Mouse (Mus musculus) testis, adult 2 months (tissue): Measurements from ENCODE around the gene Cux2.

Source experiments
- CTCF ChIP-seq: fragments of 200-500 bp; IDR thresholded peaks from 2 replicates; pipeline ENCODE4 v1.5.1; 2012; ENCODE audit warnings: low read depth, mild to moderate bottlenecking, inconsistent platforms, low read length, moderate library complexity; ENCODE audit not compliant: control insufficient read depth, insufficient read depth, insufficient replicate concordance
- POLR2A ChIP-seq: fragments of 200-500 bp; IDR thresholded peaks from 2 replicates; pipeline ENCODE4 v1.6.1; 2012; ENCODE audit warnings: low read depth, mild to moderate bottlenecking, inconsistent platforms, low read length, moderate library complexity; ENCODE audit not compliant: control insufficient read depth

DNA sequence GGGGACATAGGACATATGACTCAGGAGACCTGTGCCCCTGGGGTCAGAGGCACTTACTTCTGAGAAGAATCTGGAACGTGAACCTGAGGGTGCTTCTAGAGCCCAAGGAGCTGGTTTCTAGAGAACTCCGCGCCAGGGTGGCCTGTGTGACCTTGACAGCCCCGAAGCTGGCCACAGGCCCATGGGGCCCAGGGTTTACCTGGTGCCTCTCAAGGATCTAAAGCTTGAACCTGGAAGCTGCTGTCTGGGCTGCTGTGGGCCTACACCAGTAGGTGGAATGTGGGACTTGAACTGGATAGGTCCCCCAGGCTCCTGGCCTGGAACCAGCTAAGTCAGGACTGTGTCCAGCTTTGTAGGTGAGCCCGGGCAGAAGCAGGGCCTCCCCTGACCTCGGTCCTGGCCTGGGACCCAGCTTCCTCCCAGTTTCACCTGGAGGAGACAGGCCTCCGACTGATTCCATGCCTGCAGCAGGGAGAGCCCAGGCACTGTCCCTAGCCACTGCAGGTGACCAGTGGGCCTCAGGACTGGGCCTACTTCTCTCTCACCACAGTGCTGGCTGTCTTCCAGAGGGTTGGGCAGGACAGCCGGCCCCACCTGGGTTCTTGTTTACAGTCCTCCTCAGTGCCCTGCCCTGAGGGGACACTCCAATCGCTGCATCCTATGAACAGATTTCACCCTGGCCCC, 196.4 kb downstream of the Cux2 start:
- TF ChIP-seq CTCF (no peak), POLR2A (no peak)
